Mouse (Mus musculus) granulocyte monocyte progenitor cell, adult 5-6 weeks (primary cell): ENCODE measurements around the gene Itsn1. TPM values are rescaled to one million over a fixed set of nuclear protein-coding genes. Genes with fewer than 3 reads are reported as not detected.

Source experiments
- ATAC-seq: replicated peaks from 2 replicates; pipeline ENCODE4 v1.8.0; 2016; ENCODE audit warnings: mild to moderate bottlenecking, moderate TSS enrichment, inconsistent platforms; ENCODE audit not compliant: poor library complexity, severe bottlenecking
- total RNA-seq, 2 experiments: library from RNA; stranded (forward) in 1 of 2; stranded (reverse) in 1 of 2; fragments of 200-712, 200-1000 nt in 1 of 2; fragments of >200 nt in 1 of 2; fragmentation: Nextera tagmentation in 1 of 2; gene quantifications; 2 replicates each; pipeline ENCODE4 v1.2.3; 2014 to 2017

Itsn1 gene
- total RNA-seq (2014; fragmentation: Nextera tagmentation), result 9.3 and 10.7 TPM in 2 replicates
- total RNA-seq (2017), result 5.0 and 7.0 TPM in 2 replicates

DNA sequence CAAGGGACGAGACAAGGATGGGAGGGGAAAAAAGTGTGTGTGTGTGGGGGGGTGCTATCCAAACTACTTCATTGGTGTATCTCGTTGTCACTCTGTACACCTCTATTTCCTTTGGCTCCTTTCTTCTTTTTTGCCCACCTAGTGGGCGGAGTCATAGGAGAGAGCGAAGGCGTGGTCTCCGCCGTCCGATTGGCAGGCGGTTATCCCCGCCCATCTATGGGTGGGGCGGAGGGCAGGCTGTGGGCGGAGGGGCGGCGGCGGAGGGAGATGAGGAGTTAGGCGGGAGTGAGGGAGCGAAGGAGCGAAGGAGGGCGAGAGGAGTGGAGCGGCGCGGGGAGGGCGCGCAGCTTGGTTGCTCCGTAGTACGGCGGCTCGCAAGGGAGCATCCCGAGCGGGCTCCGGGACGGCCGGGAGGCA is at the start of gene Itsn1:
TSS of gene Itsn1 (plus strand) at position 216 of the 417 bp plus-strand sequence.
- peak; percentile 64 for ATAC-seq

DNA sequence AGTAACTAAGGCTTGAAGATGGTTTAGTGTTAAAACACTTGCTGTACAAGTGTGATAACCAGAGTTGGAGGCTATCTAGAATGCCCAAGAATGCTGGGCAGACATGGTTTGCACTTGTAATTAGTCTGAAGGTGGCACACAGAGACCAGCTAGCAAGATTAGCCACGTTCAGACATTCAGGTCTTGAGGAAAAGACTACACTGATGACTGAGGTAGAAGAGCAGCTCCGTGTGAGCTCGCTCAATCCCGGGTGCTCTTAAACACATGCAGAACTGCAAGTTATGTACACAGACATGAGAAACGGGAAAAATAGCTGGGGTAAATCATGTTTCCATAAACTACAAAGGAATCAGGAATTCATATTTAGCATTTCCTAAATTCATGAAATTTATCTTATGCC is 48.4 kb upstream of the Itsn1 start:
- ATAC-seq, result no peak

DNA sequence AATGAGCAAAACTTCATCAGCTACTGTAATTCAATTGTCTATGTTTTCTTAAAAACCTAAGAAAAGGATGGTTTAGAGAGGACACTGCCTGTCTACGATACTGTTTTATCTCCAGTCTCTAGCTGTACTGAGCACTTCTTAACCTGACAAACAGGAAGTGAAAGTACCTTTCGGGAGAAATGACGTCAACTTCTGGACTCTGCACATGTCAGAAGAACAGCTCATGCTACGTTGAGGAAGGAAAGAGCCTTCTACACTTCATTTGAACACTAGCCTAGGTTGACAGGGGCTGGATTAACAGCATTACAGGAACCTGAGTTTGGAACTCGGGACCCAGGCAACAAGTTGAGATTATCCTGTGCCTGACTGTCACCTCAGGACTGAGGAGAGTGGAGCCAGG is 43.6 kb upstream of the Itsn1 start:
- peak; percentile 66 for ATAC-seq

DNA sequence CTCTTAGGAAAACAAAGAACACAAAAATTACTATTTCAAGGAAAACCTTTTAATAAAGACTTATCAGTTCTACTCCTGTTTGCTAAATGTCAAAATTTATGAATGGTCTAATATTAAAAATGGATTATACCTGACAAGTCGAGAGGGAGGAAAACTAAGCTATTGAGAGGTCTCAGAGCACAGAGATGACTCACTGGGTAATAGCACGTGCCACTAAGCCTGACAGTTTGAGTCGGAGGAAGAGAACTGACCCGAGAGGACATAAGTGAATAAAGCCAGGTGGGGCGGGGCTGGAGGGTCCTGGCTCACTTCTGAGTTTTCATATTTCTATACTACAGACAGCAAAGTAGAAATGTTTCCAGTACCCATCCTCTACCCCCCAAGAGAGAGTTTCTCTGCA is 42.7 kb upstream of the Itsn1 start:
- ATAC-seq, result no peak

GRCm38 (mm10) chr16:91688023-91688618 is 41.0 kb upstream of the Itsn1 start:
- ATAC-seq, result no peak; the same call in 1 of the 2 replicates

DNA sequence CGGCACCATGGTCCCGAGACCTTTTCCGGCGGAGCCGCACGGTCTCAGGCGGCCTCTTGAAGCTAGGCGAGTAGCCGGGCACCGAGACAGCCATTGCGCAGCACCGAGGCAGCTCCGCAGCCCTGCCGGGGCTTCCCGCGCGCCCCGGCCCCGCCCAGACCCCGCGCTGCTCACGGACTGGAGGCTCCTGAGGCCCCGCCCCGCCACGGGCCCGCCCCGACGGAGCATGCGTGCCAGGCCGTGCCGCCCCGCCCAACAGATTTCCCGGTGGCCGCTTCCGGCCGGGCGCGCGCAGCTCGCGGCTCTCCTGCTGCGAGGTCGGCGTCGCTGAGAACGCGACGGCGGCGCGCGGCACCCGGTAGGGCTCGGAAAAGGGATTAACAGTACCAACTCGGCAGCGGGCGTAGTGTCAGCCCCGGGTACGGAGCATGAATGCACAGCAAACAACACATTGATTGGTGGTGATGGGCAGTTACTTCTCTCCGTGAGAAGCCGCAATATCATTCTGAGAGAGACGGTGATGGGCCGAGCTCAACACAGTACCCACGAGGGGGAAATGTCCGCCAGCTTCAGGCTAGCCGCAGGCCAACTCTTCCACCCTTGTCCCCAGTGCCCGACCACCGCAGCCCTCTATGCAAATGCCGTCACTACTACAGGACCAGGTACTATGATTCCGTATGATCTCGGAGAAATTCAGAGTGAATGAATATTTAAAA is 40.3 kb upstream of the Itsn1 start, which contains the start of gene Donson:
TSS of gene Donson (minus strand) at position 152 of the 716 bp plus-strand sequence.
- peak; percentile 86 for ATAC-seq

- no peak for ATAC-seq
These were observed 39.3 kb upstream of the Itsn1 start for GRCm38 (mm10) chr16:91689791-91690190.

DNA sequence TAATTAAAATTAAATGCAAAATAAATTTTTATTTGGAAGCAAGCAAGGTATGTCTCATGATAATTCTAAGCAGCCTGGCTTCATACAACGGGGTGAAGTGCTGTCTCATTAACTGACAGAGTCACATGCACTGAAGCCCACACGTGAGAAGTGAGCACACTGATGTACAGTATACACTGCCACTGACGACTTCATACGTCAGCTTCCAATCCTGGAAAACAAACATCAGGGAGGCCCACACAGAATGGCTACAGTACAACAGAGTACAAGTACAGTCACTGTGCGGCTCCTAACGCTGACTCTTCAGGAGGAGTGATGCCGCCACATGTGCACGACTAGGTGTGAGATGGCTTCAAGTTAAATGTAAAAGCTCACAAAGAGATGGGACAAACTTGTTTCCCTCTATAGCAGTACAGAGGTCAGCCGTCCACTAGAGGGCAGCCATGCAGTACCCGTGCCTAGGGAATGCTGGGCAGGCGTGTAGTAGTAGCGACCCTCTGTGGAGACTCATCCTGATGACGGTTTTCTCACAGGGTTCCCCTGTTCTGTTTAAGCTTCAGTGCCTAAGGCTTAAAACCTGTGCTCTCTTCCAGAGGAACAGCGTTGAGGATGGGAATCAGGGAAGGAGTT is 34.5 kb upstream of the Itsn1 start:
- ATAC-seq, result peak; percentile 96

GRCm38 (mm10) chr16:91695108-91695755 is 33.8 kb upstream of the Itsn1 start:
- ATAC-seq, result peak; percentile 60

GRCm38 (mm10) chr16:91698995-91699394 is 30.1 kb upstream of the Itsn1 start:
- ATAC-seq, result no peak

DNA sequence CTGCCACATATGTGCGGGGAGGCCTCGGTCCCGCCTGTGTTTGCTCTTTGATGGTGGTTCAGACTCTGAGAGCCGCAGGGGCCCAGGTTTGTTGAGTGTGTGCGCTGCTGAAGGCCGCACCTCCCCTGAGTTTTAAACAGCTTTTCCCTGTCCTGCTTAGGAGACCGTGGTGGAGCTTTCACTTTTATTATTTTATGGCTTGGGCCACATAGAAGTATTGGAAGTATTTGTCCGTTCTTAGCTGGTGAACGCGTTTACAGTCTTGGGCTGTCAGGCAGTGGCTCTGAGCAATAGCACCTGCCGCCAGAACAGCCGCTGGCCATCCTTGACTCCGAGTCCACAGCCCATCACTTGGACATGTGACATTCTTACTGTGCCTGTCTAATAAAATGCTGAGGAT is 27.2 kb upstream of the Itsn1 start:
- no peak for ATAC-seq

GRCm38 (mm10) chr16:91702771-91703188 is 26.3 kb upstream of the Itsn1 start:
- ATAC-seq, result no peak

GRCm38 (mm10) chr16:91704603-91705340 is 24.3 kb upstream of the Itsn1 start:
- ATAC-seq, result no peak

DNA sequence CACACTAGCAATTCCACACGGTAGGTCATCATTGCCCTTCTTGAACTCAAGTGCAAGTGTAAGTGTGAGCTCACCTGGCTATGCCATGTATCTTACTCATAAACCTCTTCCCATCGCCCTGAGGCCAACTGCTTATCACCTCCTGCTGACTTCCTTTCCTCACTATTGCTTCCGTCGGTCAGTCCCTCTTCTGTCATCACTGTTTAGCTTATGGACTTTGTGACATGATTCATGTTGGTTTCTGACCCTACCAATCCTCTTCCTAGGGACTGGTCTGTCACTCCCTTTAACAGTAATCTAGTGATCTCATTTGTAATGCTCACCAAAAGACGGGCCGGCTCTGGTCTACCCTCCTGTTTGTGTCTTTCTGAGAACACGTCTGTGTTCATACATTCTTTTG is 18.8 kb upstream of the Itsn1 start:
- ATAC-seq, result no peak

- ATAC-seq, result no peak
These were observed 12.1 kb upstream of the Itsn1 start for GRCm38 (mm10) chr16:91716927-91717349.

GRCm38 (mm10) chr16:91717399-91717798 is 11.7 kb upstream of the Itsn1 start:
- ATAC-seq, result no peak

DNA sequence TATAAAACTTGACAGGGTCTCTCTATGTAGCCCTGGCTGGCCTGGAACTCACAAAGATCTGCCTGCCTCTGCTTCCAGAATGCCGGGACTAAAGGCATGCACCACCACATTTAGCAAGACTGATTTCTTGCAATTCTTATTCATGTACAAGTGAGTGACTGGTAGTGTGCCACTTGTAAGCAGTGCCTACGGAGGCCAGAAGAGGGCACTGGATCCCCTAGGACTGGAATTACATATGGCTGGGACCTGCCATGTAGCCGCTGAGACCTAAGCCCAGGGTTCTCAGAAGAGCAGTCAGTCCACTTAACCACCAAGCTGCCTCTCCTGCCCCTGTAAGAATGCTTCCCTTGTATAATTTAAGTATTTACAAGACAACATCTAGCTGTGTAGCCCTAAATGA is 4.8 kb upstream of the Itsn1 start:
- ATAC-seq, result no peak

DNA sequence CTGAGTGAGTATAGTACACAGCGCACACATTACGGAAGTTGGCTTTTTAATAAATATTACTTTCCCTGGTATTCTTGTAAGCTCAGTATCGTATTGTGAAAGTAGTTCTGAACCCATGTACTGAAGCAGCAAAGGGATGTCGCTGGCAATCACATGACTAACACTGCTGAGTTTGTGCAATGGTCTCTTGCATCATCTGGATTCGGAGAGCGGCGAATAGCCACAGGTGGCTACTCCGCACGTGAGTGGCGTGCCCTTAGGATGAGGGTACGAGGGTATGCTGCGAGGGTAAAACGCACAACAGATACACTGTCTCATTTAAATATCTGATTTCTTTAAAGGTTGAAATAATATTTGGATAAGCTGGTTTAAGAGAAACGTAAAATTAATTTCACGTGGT is 1.6 kb upstream of the Itsn1 start:
- ATAC-seq, result peak; percentile 45

DNA sequence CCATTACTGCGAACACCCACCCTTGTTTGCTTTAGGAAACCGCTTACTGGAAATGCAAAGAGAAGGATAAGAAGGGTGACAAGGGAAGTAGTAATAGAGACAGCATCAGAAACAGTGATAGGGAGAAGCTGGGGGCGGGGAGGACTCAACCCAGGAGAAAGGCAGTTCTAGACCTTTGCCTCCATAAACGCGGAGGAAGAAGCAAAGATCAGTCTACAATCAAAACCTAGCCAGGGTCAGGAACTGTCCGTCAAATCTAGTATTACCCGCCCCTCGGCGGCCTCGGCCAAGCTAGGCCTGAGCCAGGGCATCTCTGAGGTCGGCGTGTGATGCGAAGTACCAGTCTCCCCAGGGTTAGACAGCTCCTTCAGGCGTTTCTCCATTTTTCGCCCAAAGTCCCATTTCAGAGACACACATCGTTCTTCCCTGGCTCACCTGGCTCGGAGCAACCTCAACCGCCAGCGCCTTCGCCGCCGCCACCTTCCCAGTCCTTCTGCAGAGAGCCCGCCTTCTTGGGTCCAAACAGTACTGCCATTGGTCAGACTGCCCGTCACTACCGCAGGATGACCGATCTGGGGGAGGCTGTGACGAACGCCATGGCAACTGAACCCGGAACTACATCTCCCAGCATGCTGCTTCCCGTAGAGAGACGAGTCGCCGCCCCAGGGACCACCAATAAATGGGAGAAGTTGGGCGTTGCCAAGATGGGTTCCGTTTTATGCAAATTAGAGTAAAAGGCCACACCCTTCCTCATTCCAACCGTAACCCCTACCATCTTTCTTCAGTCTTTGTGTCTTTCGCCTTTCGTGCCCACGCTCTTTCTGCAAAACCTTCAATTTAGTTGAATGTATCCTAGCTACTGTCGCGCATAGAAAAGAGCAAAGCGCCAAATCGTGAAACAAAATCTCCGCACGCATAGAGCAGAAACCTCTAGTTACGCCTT is 687 bp upstream of the Itsn1 start, which contains the start of gene Cryzl1:
TSS of gene Cryzl1 (minus strand) at position 853 of the 943 bp plus-strand sequence.
- peak; percentile 79 for ATAC-seq
